Mouse (Mus musculus) hindbrain, embryonic 13.5 days (tissue): ENCODE measurements around the gene Ogfr. TPM values are rescaled to one million over a fixed set of nuclear protein-coding genes. Genes with fewer than 3 reads are reported as not detected.

ENCODE experiments used
- ATAC-seq: fragments of 200-750 bp; cut with Nextera tagmentation; 2 replicates; pipeline ENCODE4 v1.8.0; 2017; ENCODE audit warnings: moderate TSS enrichment; ENCODE audit not compliant: low FRiP score
- H3K27ac ChIP-seq: fragments of 300-500 bp; sonication (generic); 2 replicates; pipeline ENCODE4 v1.5.1; 2015; ENCODE audit warnings: inconsistent platforms, mild to moderate bottlenecking, moderate library complexity
- H3K27me3 ChIP-seq: fragments of 300-500 bp; sonication (generic); 2 replicates; pipeline ENCODE4 v1.6.1; 2015; ENCODE audit warnings: mild to moderate bottlenecking, inconsistent platforms
- H3K36me3 ChIP-seq: fragments of 300-500 bp; sonication (generic); 2 replicates; pipeline ENCODE4 v1.6.1; 2015; ENCODE audit warnings: mild to moderate bottlenecking, inconsistent platforms
- H3K4me1 ChIP-seq: fragments of 300-500 bp; sonication (generic); replicated peaks from 2 replicates; pipeline ENCODE4 v1.6.1; 2015; ENCODE audit warnings: inconsistent platforms
- H3K4me2 ChIP-seq: fragments of 300-500 bp; sonication (generic); 2 replicates; pipeline ENCODE4 v1.6.1; 2015; ENCODE audit warnings: inconsistent platforms, mild to moderate bottlenecking, moderate library complexity
- H3K4me3 ChIP-seq: fragments of 300-500 bp; sonication (generic); 2 replicates; pipeline ENCODE4 v1.5.1; 2015; ENCODE audit warnings: mild to moderate bottlenecking, inconsistent platforms
- H3K9ac ChIP-seq: fragments of 300-500 bp; sonication (generic); 2 replicates; pipeline ENCODE4 v1.6.1; 2015; ENCODE audit warnings: mild to moderate bottlenecking, inconsistent platforms
- H3K9me3 ChIP-seq: fragments of 300-500 bp; sonication (generic); 2 replicates; pipeline ENCODE4 v1.6.1; 2016; ENCODE audit warnings: inconsistent platforms
- WGBS: fragments of 180-500 bp; shearing (Covaris S2); methylation state at CpG from one replicate; pipeline ENCODE4 v1.1.7; 2015; 5-methylcytosine and 5-hydroxymethylcytosine counted together
- polyA plus RNA-seq: library from polyadenylated mRNA; unstranded; fragments of >200 nt; fragmentation: Nextera tagmentation; extraction: Ambion mirVana; gene quantifications from 2 replicates; pipeline ENCODE4 v1.2.1, GENCODE M21; 2015

Gene Ogfr
- polyA plus RNA-seq: 85.8 and 86.2 TPM in 2 replicates

- Histone ChIP-seq H3K36me3 (peaks cover 59% of the 10 kb centered on the region), H3K27me3 (no peaks in the 10 kb centered on the region), H3K9me3 (no peaks in the 10 kb centered on the region), H3K4me3 (peak within 1 kb of the TSS; percentile 87), H3K4me1 (peaks cover 36% of the 10 kb centered on the region), H3K27ac (peak within 1 kb of the TSS; percentile 96), H3K4me2 (peak within 1 kb of the TSS; percentile 81), H3K9ac (peak within 1 kb of the TSS; percentile 97)
- peak; percentile 91 for ATAC-seq
- WGBS: under 1% methylated on average over 63 of the region's 67 CpGs
Observed at GRCm38 (mm10) chr2:180589123-180589831, at the start of gene Ogfr. Gene Ogfr (plus strand): TSS chr2:180589245.

GRCm38 (mm10) chr2:180543675-180544074 is 45.4 kb upstream of the Ogfr start:
- Histone ChIP-seq H3K9me3 (no peaks in the 10 kb centered on the region), H3K4me2 (no peak overlapping the region), H3K4me3 (no peak overlapping the region), H3K4me1 (peaks cover 14% of the 10 kb centered on the region), H3K9ac (no peak overlapping the region), H3K27me3 (no peaks in the 10 kb centered on the region), H3K27ac (no peak overlapping the region), H3K36me3 (no peaks in the 10 kb centered on the region)
- ATAC-seq: no peak
- WGBS: 88% methylated on average over 2 of the region's 2 CpGs

GRCm38 (mm10) chr2:180545046-180545445 is 44.0 kb upstream of the Ogfr start:
- H3K36me3 ChIP-seq: no peaks in the 10 kb centered on the region
- H3K4me2 ChIP-seq: no peak overlapping the region
- 86% methylated on average over 18 of the region's 18 CpGs for WGBS
- H3K27ac ChIP-seq: no peak overlapping the region
- peaks cover 14% of the 10 kb centered on the region for H3K4me1 ChIP-seq
- H3K9ac ChIP-seq: no peak overlapping the region
- no peak for ATAC-seq
- H3K4me3 ChIP-seq: no peak overlapping the region
- no peaks in the 10 kb centered on the region for H3K9me3 ChIP-seq
- H3K27me3 ChIP-seq: no peaks in the 10 kb centered on the region

- Histone ChIP-seq H3K27me3 (no peaks in the 10 kb centered on the region), H3K36me3 (no peaks in the 10 kb centered on the region), H3K9me3 (no peaks in the 10 kb centered on the region), H3K27ac (peak overlapping the region; percentile 31; the same call in 1 of the 2 replicates), H3K4me1 (peaks cover 14% of the 10 kb centered on the region), H3K4me2 (0 out of 2 replicates have a peak overlapping the region, but pooled peaks have one; percentile 20), H3K4me3 (no peak overlapping the region), H3K9ac (peak overlapping the region; percentile 40; the same call in 1 of the 2 replicates)
- ATAC-seq: peak; percentile 84
- WGBS: 10% methylated on average over 8 of the region's 8 CpGs
Observed at GRCm38 (mm10) chr2:180547384-180548106, 41.5 kb upstream of the Ogfr start.

- peaks cover 10% of the 10 kb centered on the region for H3K4me1 ChIP-seq
- no peak for ATAC-seq
- no peaks in the 10 kb centered on the region for H3K36me3 ChIP-seq
- no peak overlapping the region for H3K27ac ChIP-seq
- 85% methylated on average over 3 of the region's 3 CpGs for WGBS
- no peak overlapping the region for H3K9ac ChIP-seq
- no peak overlapping the region for H3K4me2 ChIP-seq
- no peak overlapping the region for H3K4me3 ChIP-seq
- H3K9me3 ChIP-seq: no peaks in the 10 kb centered on the region
- H3K27me3 ChIP-seq: no peaks in the 10 kb centered on the region
Observed at GRCm38 (mm10) chr2:180552340-180552739, 36.7 kb upstream of the Ogfr start.

- 53% methylated on average over 3 of the region's 3 CpGs for WGBS
- H3K9me3 ChIP-seq: no peaks in the 10 kb centered on the region
- H3K9ac ChIP-seq: no peak overlapping the region
- H3K27me3 ChIP-seq: no peaks in the 10 kb centered on the region
- no peaks in the 10 kb centered on the region for H3K4me1 ChIP-seq
- no peak overlapping the region for H3K27ac ChIP-seq
- ATAC-seq: no peak
- H3K36me3 ChIP-seq: no peaks in the 10 kb centered on the region
- H3K4me2 ChIP-seq: no peak overlapping the region
- H3K4me3 ChIP-seq: no peak overlapping the region
Observed at GRCm38 (mm10) chr2:180555219-180555618, 33.8 kb upstream of the Ogfr start.

GRCm38 (mm10) chr2:180556470-180556869 is 32.6 kb upstream of the Ogfr start:
- no peaks in the 10 kb centered on the region for H3K9me3 ChIP-seq
- no peak overlapping the region for H3K4me3 ChIP-seq
- H3K27me3 ChIP-seq: peaks cover 4% of the 10 kb centered on the region; the same call in 1 of the 2 replicates
- no peak overlapping the region for H3K4me2 ChIP-seq
- H3K36me3 ChIP-seq: no peaks in the 10 kb centered on the region
- 91% methylated on average over 3 of the region's 3 CpGs for WGBS
- no peak overlapping the region for H3K9ac ChIP-seq
- no peaks in the 10 kb centered on the region for H3K4me1 ChIP-seq
- no peak for ATAC-seq
- H3K27ac ChIP-seq: no peak overlapping the region

- Histone ChIP-seq H3K4me3 (no peak overlapping the region), H3K9me3 (no peaks in the 10 kb centered on the region), H3K4me1 (peaks cover 17% of the 10 kb centered on the region), H3K36me3 (no peaks in the 10 kb centered on the region), H3K27me3 (peaks cover 9% of the 10 kb centered on the region; the same call in 1 of the 2 replicates), H3K4me2 (no peak overlapping the region), H3K27ac (no peak overlapping the region), H3K9ac (no peak overlapping the region)
- 52% methylated on average over 5 of the region's 5 CpGs for WGBS
- no peak for ATAC-seq
Observed at GRCm38 (mm10) chr2:180560245-180560644, 28.8 kb upstream of the Ogfr start.

- Histone ChIP-seq H3K4me2 (no peak overlapping the region), H3K9me3 (no peaks in the 10 kb centered on the region)
- 63% methylated on average over 5 of the region's 5 CpGs for WGBS
Observed at GRCm38 (mm10) chr2:180562146-180562545, 26.9 kb upstream of the Ogfr start.

GRCm38 (mm10) chr2:180563296-180563695 is 25.7 kb upstream of the Ogfr start:
- no peak overlapping the region for H3K27ac ChIP-seq
- WGBS: 48% methylated on average over 6 of the region's 6 CpGs
- ATAC-seq: 0 out of 2 replicates have a peak, but pooled peaks have one; percentile 32
- no peak overlapping the region for H3K4me2 ChIP-seq
- no peak overlapping the region for H3K4me3 ChIP-seq
- H3K4me1 ChIP-seq: peaks cover 17% of the 10 kb centered on the region
- H3K27me3 ChIP-seq: peaks cover 15% of the 10 kb centered on the region
- no peaks in the 10 kb centered on the region for H3K9me3 ChIP-seq
- H3K36me3 ChIP-seq: no peaks in the 10 kb centered on the region
- H3K9ac ChIP-seq: no peak overlapping the region

More at GRCm38 (mm10) chr2:180562146-180562545, 26.9 kb upstream of the Ogfr start:
- Histone ChIP-seq H3K9ac (no peak overlapping the region), H3K36me3 (no peaks in the 10 kb centered on the region), H3K4me1 (peaks cover 17% of the 10 kb centered on the region), H3K27ac (no peak overlapping the region), H3K4me3 (no peak overlapping the region), H3K27me3 (peaks cover 12% of the 10 kb centered on the region; the same call in 1 of the 2 replicates)
- ATAC-seq: no peak

- 29% methylated on average over 5 of the region's 5 CpGs for WGBS
- Histone ChIP-seq H3K36me3 (no peaks in the 10 kb centered on the region), H3K4me2 (no peak overlapping the region), H3K9me3 (no peaks in the 10 kb centered on the region), H3K9ac (no peak overlapping the region), H3K4me1 (peaks cover 19% of the 10 kb centered on the region), H3K4me3 (no peak overlapping the region), H3K27me3 (peaks cover 19% of the 10 kb centered on the region), H3K27ac (0 out of 2 replicates have a peak overlapping the region, but pooled peaks have one; percentile 30)
- peak; percentile 69; the same call in 1 of the 2 replicates for ATAC-seq
Observed at GRCm38 (mm10) chr2:180563841-180564240, 25.2 kb upstream of the Ogfr start.

GRCm38 (mm10) chr2:180566240-180566913 is 22.7 kb upstream of the Ogfr start:
- no peak overlapping the region for H3K9ac ChIP-seq
- H3K4me2 ChIP-seq: no peak overlapping the region
- H3K9me3 ChIP-seq: no peaks in the 10 kb centered on the region
- H3K36me3 ChIP-seq: no peaks in the 10 kb centered on the region
- no peak overlapping the region for H3K4me3 ChIP-seq
- 36% methylated on average over 13 of the region's 13 CpGs for WGBS
- peaks cover 16% of the 10 kb centered on the region for H3K27me3 ChIP-seq
- H3K27ac ChIP-seq: no peak overlapping the region
- H3K4me1 ChIP-seq: peaks cover 29% of the 10 kb centered on the region
- ATAC-seq: no peak
